Mouse (Mus musculus): ENCODE results near the gene Lactb.

GRCm38 (mm10) chr9:66918672-66919330, 56.5 kb downstream of the Lactb start:
- no peak for TF ChIP-seq GATA2 (IDR thresholded peaks at IDR 0.05; ENCODE audit: borderline replicate concordance, low read depth, low read length)
- TF ChIP-seq CTCF (IDR thresholded peaks at IDR 0.05; ENCODE audit: low read depth, low read length): no peak
- no peak for TF ChIP-seq GATA1 (IDR thresholded peaks at IDR 0.05; ENCODE audit: borderline replicate concordance, low read length)
- no peak for TF ChIP-seq POLR2AphosphoS5 (IDR thresholded peaks at IDR 0.05; ENCODE audit: insufficient replicate concordance, low read depth, low read length)

Data from G1E (cell line).